In genomic region chr5:115480101-115480500, GRCm38 (mm10) we compare ENCODE assay signal across 8 mouse cellular contexts. TPM values are rescaled to one million over a fixed set of nuclear protein-coding genes. Genes with fewer than 3 reads are reported as not detected.
DNase-seq lines count a peak whose midpoint lies in the region; ATAC-seq lines count a peak whose summit lies in the region.

No protein-coding gene starts in this region.

- H3K9me3 ChIP-seq in heart, embryonic 14.5 days (ENCODE audit: control insufficient read depth, low read length): no peaks in the 10 kb centered on the region
- no peaks in the 10 kb centered on the region for H3K9me3 ChIP-seq in hindbrain, embryonic 14.5 days (ENCODE audit: control insufficient read depth, low read length)
- H3K9me3 ChIP-seq in midbrain, embryonic 12.5 days: no peaks in the 10 kb centered on the region

- no peak overlapping the region for H3K27ac ChIP-seq in heart, embryonic 14.5 days (replicated peaks in 1 of 2; ENCODE audit: control insufficient read depth in 1 of 2, insufficient read depth in 1 of 2, low read depth in 2 of 2, low read length in 2 of 2)
- H3K27ac ChIP-seq in hindbrain, embryonic 14.5 days: no peak overlapping the region
- H3K27ac ChIP-seq in midbrain, embryonic 12.5 days (replicated peaks): no peak overlapping the region

- H3K9ac ChIP-seq in heart, embryonic 14.5 days (ENCODE audit: low read length): peak overlapping the region; percentile 57
- H3K9ac ChIP-seq in hindbrain, embryonic 14.5 days: no peak overlapping the region
- H3K9ac ChIP-seq in midbrain, embryonic 12.5 days (replicated peaks): no peak overlapping the region

- intact Hi-C loops in left cerebral cortex, postnatal 36 days (cut with DNase I): no loop called here

- H3K27me3 ChIP-seq in heart, embryonic 14.5 days (ENCODE audit: control insufficient read depth, insufficient read depth, low read length): peaks cover 4% of the 10 kb centered on the region; the same call in 1 of the 2 replicates
- H3K27me3 ChIP-seq in hindbrain, embryonic 14.5 days (ENCODE audit: control insufficient read depth, insufficient read depth, low read length): no peaks in the 10 kb centered on the region; the same call in 1 of the 2 replicates
- peaks cover 36% of the 10 kb centered on the region for H3K27me3 ChIP-seq in midbrain, embryonic 12.5 days

- WGBS in heart, embryonic 14.5 days: 27% methylated on average over 27 of the region's 27 CpGs
- WGBS in hindbrain, embryonic 14.5 days: 15% methylated on average over 27 of the region's 27 CpGs
- 12% methylated on average over 27 of the region's 27 CpGs for WGBS in midbrain, embryonic 12.5 days

- H3K4me2 ChIP-seq in heart, embryonic 14.5 days (ENCODE audit: low read length): peak overlapping the region; percentile 52
- peak overlapping the region; percentile 34 for H3K4me2 ChIP-seq in hindbrain, embryonic 14.5 days (replicated peaks)
- peak overlapping the region; percentile 32 for H3K4me2 ChIP-seq in midbrain, embryonic 12.5 days (replicated peaks)

- ATAC-seq in heart, embryonic 14.5 days (ENCODE audit: insufficient number of reproducible peaks, insufficient read depth, low FRiP score, low read depth): no peak
- ATAC-seq in hindbrain, embryonic 14.5 days (ENCODE audit: low FRiP score): no peak
- no peak for ATAC-seq in midbrain, embryonic 12.5 days (ENCODE audit: low FRiP score, low read depth)

- peaks cover 26% of the 10 kb centered on the region for H3K36me3 ChIP-seq in heart, embryonic 14.5 days (ENCODE audit: control insufficient read depth, insufficient read depth, low read length)
- no peaks in the 10 kb centered on the region; the same call in 1 of the 2 replicates for H3K36me3 ChIP-seq in hindbrain, embryonic 14.5 days (replicated peaks; ENCODE audit: control insufficient read depth, insufficient read depth)
- no peaks in the 10 kb centered on the region; the same call in 1 of the 2 replicates for H3K36me3 ChIP-seq in midbrain, embryonic 12.5 days

- H3K4me1 ChIP-seq in heart, embryonic 14.5 days (ENCODE audit: control insufficient read depth in 2 of 2, insufficient read depth in 2 of 2, low read length in 2 of 2): peaks cover 5 to 10% of the 10 kb centered on the region in 2 experiments; a peak in 2 of 4 replicates
- peaks cover 34% of the 10 kb centered on the region for H3K4me1 ChIP-seq in hindbrain, embryonic 14.5 days (replicated peaks; ENCODE audit: control insufficient read depth, insufficient read depth, low read length)
- H3K4me1 ChIP-seq in midbrain, embryonic 12.5 days: peaks cover 28% of the 10 kb centered on the region

- DNase-seq in heart, postnatal 4 days: no peak
- peak; percentile 13 for DNase-seq in T-cell, adult 2 months (ENCODE audit: low spot score)
- no peak for DNase-seq in hindbrain, embryonic 14.5 days (ENCODE audit: low spot score)
- DNase-seq in frontal cortex, postnatal 10 days (ENCODE audit: low spot score in 2 of 2): no peak
- no peak for DNase-seq in left cerebral cortex, postnatal 36 days (ENCODE audit: low spot score in 2 of 2)
- no peak for DNase-seq in testis, postnatal 10 days (ENCODE audit: low spot score)

- H3K4me3 ChIP-seq in heart, embryonic 14.5 days (ENCODE audit: control insufficient read depth in 1 of 2, insufficient read depth in 1 of 2, low read depth in 1 of 2, low read length in 2 of 2): peak overlapping the region; percentile 17 to 25; a peak in 3 of 4 replicates
- H3K4me3 ChIP-seq in hindbrain, embryonic 14.5 days (replicated peaks; ENCODE audit: low read length): peak overlapping the region; percentile 2; the same call in 1 of the 2 replicates
- H3K4me3 ChIP-seq in midbrain, embryonic 12.5 days: 0 out of 2 replicates have a peak overlapping the region, but pooled peaks have one; percentile 7

RNA-seq across cellular contexts. Expression of gene Sirt4, which starts 4.4 kb away (rescaled TPM):
- 19.2 and 22.5 TPM in 2 replicates for polyA plus RNA-seq in heart, embryonic 14.5 days (2014; fragmentation: Nextera tagmentation; extraction: Ambion mirVana)
- 10 to 100 TPM; 10.5 to 12.7 TPM for total RNA-seq in heart, postnatal 4 days (2021)
- polyA plus RNA-seq in hindbrain, embryonic 14.5 days (2014; fragmentation: Nextera tagmentation; extraction: Ambion mirVana): 19.1 and 20.3 TPM in 2 replicates
- polyA plus RNA-seq in midbrain, embryonic 12.5 days (2016; fragmentation: Nextera tagmentation; extraction: Ambion mirVana): 24.2 and 26.2 TPM in 2 replicates
- total RNA-seq in left cerebral cortex, postnatal 36 days (2021): 10 to 100 TPM; 19.7 to 51.7 TPM

RNA-seq across cellular contexts. Expression of gene Pla2g1b, which starts 14.0 kb away (rescaled TPM):
- polyA plus RNA-seq in heart, embryonic 14.5 days (2014; fragmentation: Nextera tagmentation; extraction: Ambion mirVana): not detected in 2 replicates
- total RNA-seq in heart, postnatal 4 days (2021): not detected
- polyA plus RNA-seq in hindbrain, embryonic 14.5 days (2014; fragmentation: Nextera tagmentation; extraction: Ambion mirVana): 0.67 TPM in 1 of 2 replicates, not detected in the other
- polyA plus RNA-seq in midbrain, embryonic 12.5 days (2016; fragmentation: Nextera tagmentation; extraction: Ambion mirVana): not detected in 2 replicates
- not detected for total RNA-seq in left cerebral cortex, postnatal 36 days (2021)

RNA-seq across cellular contexts. Expression of gene Pxn, which starts 26.4 kb away (rescaled TPM):
- polyA plus RNA-seq in heart, embryonic 14.5 days (2014; fragmentation: Nextera tagmentation; extraction: Ambion mirVana): 14.4 and 19.1 TPM in 2 replicates
- 10 to 100 TPM; 62.9 to 66.0 TPM for total RNA-seq in heart, postnatal 4 days (2021)
- polyA plus RNA-seq in hindbrain, embryonic 14.5 days (2014; fragmentation: Nextera tagmentation; extraction: Ambion mirVana): 11.3 and 12.2 TPM in 2 replicates
- 24.0 and 27.2 TPM in 2 replicates for polyA plus RNA-seq in midbrain, embryonic 12.5 days (2016; fragmentation: Nextera tagmentation; extraction: Ambion mirVana)
- total RNA-seq in left cerebral cortex, postnatal 36 days (2021): 10 to 100 TPM; 15.1 to 24.7 TPM

RNA-seq across cellular contexts. Expression of gene Msi1, which starts 50.7 kb away (rescaled TPM):
- 2.7 and 3.3 TPM in 2 replicates for polyA plus RNA-seq in heart, embryonic 14.5 days (2014; fragmentation: Nextera tagmentation; extraction: Ambion mirVana)
- total RNA-seq in heart, postnatal 4 days (2021): 1 to 10 TPM; 6.2 to 7.7 TPM
- polyA plus RNA-seq in hindbrain, embryonic 14.5 days (2014; fragmentation: Nextera tagmentation; extraction: Ambion mirVana): 59.6 and 60.2 TPM in 2 replicates
- polyA plus RNA-seq in midbrain, embryonic 12.5 days (2016; fragmentation: Nextera tagmentation; extraction: Ambion mirVana): 211 and 227 TPM in 2 replicates
- 10 to 100 TPM; 46.9 to 51.3 TPM for total RNA-seq in left cerebral cortex, postnatal 36 days (2021)
